Mouse (Mus musculus): ENCODE measurements around the gene Esp36. TPM values are rescaled to one million over a fixed set of nuclear protein-coding genes. Genes with fewer than 3 reads are reported as not detected.
"Not testable (repeated sequence)": the region's sequence is repeated elsewhere in the genome, so short reads cannot be mapped to it uniquely, and the experiment has no call there.

The Esp36 gene
- polyA plus RNA-seq (2015; fragmentation: Nextera tagmentation; extraction: Ambion mirVana) = not detected in 2 replicates

DNA sequence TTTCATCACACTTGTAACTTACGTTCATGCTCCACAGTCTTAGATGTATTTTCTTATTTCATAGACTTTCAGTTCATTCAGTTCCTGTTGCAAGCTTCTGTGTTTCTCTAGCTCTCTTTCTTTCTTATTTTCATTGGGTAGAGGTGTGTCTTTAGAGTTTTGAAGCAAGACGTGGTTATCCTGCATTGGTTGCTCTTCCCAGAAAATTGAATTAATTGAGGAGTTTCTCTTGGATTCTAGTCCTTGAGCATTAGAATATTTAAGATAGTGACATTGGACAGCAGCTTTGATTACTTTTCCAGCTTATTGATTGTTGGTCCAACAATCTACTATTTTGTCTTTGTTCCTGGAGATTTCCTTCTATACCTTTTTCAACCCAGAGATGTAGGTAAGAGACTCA, at the start of gene Esp36:
Esp36 (minus strand) TSS at position 101 of the 400 bp plus-strand sequence.
- Histone ChIP-seq H3K4me1 (no peaks in the 10 kb centered on the region), H3K27ac (no peak within 1 kb of the TSS), H3K9me3 (replicated peaks) (peaks cover 4% of the 10 kb centered on the region; the same call in 1 of the 2 replicates), H3K27me3 (no peaks in the 10 kb centered on the region), H3K4me3 (replicated peaks) (no peak within 1 kb of the TSS), H3K36me3 (no peaks in the 10 kb centered on the region), H3K4me2 (no peak within 1 kb of the TSS), H3K9ac (no peak within 1 kb of the TSS)
- no peak for ATAC-seq (replicated peaks; ENCODE audit: low FRiP score)
- WGBS = 76% methylated on average over 2 of the region's 2 CpGs

DNA sequence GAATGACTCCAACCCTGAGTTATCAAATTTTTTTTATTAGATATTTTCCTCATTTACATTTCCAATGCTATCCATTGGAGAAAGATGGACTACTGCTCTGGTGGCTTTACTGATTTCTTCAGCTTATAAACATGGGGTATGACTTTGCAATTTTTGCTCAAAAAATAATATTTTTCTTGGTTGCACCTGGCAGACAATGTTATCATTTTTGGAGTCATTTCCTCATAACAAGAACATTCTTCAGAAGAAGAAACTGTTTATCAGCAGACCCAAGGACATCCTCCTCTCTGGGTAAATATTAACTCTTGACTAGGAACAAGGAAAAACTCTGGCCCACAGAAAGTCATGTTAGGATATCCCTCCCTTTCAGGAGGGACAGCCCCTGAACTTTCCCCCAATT, 36.2 kb upstream of the Esp36 start:
- H3K4me1 ChIP-seq; H3K27ac ChIP-seq; H3K36me3 ChIP-seq; H3K4me3 ChIP-seq (replicated peaks); ATAC-seq (replicated peaks; ENCODE audit: low FRiP score); H3K9me3 ChIP-seq (replicated peaks); H3K9ac ChIP-seq; H3K4me2 ChIP-seq; H3K27me3 ChIP-seq: not testable (repeated sequence)

DNA sequence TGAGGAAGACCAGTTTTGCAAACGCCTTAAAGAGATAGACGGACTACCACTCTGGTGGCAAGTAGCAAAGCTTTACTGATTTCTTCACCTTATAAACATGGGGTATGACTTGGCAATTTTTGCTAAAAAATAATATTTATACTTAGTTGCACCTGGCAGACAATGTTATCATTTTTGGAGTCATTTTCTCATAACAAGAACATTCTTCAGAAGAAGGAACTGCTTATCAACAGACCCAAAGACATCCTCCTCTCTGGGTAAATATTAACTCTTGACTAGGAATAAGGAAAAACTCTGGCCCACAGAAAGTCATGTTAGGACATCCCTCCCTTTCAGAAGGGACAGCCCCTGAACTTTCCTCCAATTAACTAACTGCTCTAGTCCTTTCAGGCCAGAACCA, 30.7 kb upstream of the Esp36 start:
- Histone ChIP-seq H3K4me1 (no peaks in the 10 kb centered on the region), H3K9me3 (replicated peaks) (peaks cover 3% of the 10 kb centered on the region; the same call in 1 of the 2 replicates), H3K27me3 (no peaks in the 10 kb centered on the region), H3K36me3 (no peaks in the 10 kb centered on the region), H3K9ac (no peak overlapping the region), H3K4me2 (no peak overlapping the region), H3K27ac (no peak overlapping the region), H3K4me3 (replicated peaks) (no peak overlapping the region)
- ATAC-seq (replicated peaks; ENCODE audit: low FRiP score) = no peak
- 83% methylated on average over 2 of the region's 2 CpGs for WGBS

DNA sequence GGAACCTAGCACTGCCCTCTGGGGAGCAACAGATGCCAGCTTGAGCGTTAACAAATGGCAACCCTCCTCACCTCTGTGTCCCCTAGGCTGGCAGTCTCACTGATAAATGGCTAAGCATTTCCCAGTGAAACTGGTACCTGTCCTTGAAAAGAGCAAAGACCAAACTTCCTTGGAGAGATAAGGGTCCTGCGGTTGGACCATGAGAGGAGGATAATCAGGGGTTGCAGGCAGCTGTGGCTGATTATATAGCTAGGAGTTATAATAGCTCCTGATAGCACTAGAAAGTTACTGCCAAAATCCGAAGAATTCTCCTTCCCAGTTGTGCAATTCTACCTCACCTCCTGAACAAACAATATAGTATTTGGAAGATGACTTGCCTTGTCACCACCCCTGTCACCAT, 13.8 kb downstream of the Esp36 start:
- H3K27ac ChIP-seq = no peak overlapping the region
- H3K27me3 ChIP-seq = no peaks in the 10 kb centered on the region
- no peaks in the 10 kb centered on the region for H3K4me1 ChIP-seq
- ATAC-seq (replicated peaks; ENCODE audit: low FRiP score) = no peak
- H3K9ac ChIP-seq = no peak overlapping the region
- H3K4me2 ChIP-seq = no peak overlapping the region
- H3K36me3 ChIP-seq = no peaks in the 10 kb centered on the region
- 86% methylated on average over 3 of the region's 3 CpGs for WGBS
- no peaks in the 10 kb centered on the region; the same call in 1 of the 2 replicates for H3K9me3 ChIP-seq (replicated peaks)
- H3K4me3 ChIP-seq (replicated peaks) = no peak overlapping the region

DNA sequence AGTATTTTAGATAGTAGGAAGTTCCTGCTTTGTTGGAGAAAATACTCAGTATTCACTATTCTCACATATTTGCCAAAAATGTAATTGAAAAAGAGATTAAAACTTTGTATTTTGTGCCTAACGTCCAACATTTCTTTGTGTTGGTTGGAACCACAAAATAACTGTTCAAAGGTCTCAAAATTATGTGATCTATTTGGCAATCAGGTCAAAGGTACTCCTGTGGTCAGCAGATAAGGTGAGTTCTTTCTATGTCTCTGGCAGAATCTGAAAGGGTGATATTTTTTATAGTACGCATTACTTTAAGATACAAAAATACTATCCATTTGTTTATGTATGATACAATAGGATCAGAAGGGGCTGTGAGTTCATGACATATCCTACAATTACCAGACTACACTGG, 28.2 kb downstream of the Esp36 start:
- 69% methylated on average over 2 of the region's 2 CpGs for WGBS
- Histone ChIP-seq H3K27ac (no peak overlapping the region), H3K4me1 (no peaks in the 10 kb centered on the region), H3K27me3 (no peaks in the 10 kb centered on the region), H3K9me3 (replicated peaks) (no peaks in the 10 kb centered on the region), H3K36me3 (no peaks in the 10 kb centered on the region), H3K9ac (no peak overlapping the region), H3K4me3 (replicated peaks) (no peak overlapping the region), H3K4me2 (no peak overlapping the region)
- ATAC-seq (replicated peaks; ENCODE audit: low FRiP score) = no peak

Other genes with a start within 250 kb of the Esp36 start
- gene Olfr134, start 248.8 kb downstream of the Esp36 start, polyA plus RNA-seq (2015; fragmentation: Nextera tagmentation; extraction: Ambion mirVana) = not detected in 2 replicates
- not detected in 2 replicates for gene Olfr135, start 215.8 kb downstream of the Esp36 start, polyA plus RNA-seq (2015; fragmentation: Nextera tagmentation; extraction: Ambion mirVana)
- gene Olfr138, start 159.2 kb downstream of the Esp36 start, polyA plus RNA-seq (2015; fragmentation: Nextera tagmentation; extraction: Ambion mirVana) = not detected in 2 replicates
- gene Olfr137, start 112.6 kb downstream of the Esp36 start, polyA plus RNA-seq (2015; fragmentation: Nextera tagmentation; extraction: Ambion mirVana) = not detected in 2 replicates
- gene Olfr136, start 90.4 kb downstream of the Esp36 start, polyA plus RNA-seq (2015; fragmentation: Nextera tagmentation; extraction: Ambion mirVana) = not detected in 2 replicates
- not detected in 2 replicates for gene Esp34, start 134.0 kb upstream of the Esp36 start, polyA plus RNA-seq (2015; fragmentation: Nextera tagmentation; extraction: Ambion mirVana)
- gene Esp31, start 219.3 kb upstream of the Esp36 start, polyA plus RNA-seq (2015; fragmentation: Nextera tagmentation; extraction: Ambion mirVana) = not detected in 2 replicates